Mouse (Mus musculus): ENCODE measurements around the gene Metap1. TPM values are rescaled to one million over a fixed set of nuclear protein-coding genes. Genes with fewer than 3 reads are reported as not detected.
A peak's percentile ranks its signal among the peaks of the same experiment; 100 is the strongest.
"Not testable (repeated sequence)": the region's sequence is repeated elsewhere in the genome, so short reads cannot be mapped to it uniquely, and the experiment has no call there.

Gene Metap1
- total RNA-seq, 2 experiments from 2014 or later = 43.5 to 44.8 TPM

DNA sequence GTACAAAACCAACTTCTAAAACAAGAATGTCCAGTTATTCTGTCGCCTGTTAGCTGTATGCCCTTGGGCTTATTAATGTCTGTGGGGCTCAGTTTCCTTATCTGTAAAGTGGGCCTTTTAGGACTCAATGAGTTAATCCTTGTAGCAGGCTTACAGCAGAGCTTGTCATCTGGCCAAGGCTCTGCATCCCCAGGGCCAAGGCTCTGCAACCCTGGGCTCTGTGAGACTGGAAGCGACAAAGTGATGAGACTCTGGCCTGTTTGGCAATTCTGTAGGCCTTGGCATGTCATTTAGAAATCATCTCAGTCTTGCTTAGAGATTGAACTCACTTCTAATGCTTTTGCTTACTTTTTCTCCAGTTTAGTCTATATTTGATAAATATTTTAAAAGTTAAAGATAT lies 20.3 kb upstream of the Metap1 start:
- DNase-seq = no peak
- intact Hi-C loops (cut with DNase I; ENCODE audit: low total_unique reads) = no loop called here

DNA sequence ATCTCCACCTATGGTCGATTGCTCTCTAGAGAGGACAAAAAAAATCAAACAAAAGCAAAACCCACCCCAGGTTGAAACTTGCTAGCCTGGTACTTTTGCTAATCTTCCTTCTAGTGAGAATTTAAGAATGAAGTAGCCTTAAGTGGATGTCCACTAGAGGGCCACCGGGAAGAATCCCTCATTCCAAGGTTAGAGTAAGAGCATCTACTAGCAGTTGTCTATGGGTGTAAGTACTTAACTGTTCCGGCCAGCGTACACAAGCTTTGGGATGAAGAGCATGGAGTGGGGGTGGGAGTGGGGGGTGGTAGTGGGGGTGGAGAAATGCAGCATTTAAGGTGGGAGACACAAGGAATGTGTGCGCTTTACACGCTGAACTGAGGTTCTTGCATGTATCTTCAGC lies 17.4 kb upstream of the Metap1 start:
- intact Hi-C loops (cut with DNase I; ENCODE audit: low total_unique reads) = no loop called here
- DNase-seq = peak; percentile 12

DNA sequence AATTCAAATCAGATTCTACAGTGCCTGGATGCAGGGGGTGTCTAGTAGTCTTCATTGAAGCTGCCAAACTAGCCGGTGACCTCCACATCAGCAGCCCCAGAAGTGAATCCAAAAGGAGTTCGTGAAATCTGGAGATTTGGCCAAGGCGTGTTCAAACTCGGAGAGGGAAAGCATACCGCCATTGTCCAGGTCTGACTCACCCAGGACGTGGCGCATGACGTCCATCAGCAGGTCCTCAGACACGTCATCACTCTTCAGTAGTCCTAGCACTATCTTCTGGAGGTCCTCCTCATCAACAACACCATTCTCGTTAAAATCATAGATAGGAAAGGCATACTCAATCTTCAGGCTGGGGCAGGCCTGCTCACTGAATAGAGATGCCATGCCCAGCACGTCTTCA lies 14.4 kb upstream of the Metap1 start:
- DNase-seq = no peak
- intact Hi-C loops (cut with DNase I; ENCODE audit: low total_unique reads) = no loop called here

DNA sequence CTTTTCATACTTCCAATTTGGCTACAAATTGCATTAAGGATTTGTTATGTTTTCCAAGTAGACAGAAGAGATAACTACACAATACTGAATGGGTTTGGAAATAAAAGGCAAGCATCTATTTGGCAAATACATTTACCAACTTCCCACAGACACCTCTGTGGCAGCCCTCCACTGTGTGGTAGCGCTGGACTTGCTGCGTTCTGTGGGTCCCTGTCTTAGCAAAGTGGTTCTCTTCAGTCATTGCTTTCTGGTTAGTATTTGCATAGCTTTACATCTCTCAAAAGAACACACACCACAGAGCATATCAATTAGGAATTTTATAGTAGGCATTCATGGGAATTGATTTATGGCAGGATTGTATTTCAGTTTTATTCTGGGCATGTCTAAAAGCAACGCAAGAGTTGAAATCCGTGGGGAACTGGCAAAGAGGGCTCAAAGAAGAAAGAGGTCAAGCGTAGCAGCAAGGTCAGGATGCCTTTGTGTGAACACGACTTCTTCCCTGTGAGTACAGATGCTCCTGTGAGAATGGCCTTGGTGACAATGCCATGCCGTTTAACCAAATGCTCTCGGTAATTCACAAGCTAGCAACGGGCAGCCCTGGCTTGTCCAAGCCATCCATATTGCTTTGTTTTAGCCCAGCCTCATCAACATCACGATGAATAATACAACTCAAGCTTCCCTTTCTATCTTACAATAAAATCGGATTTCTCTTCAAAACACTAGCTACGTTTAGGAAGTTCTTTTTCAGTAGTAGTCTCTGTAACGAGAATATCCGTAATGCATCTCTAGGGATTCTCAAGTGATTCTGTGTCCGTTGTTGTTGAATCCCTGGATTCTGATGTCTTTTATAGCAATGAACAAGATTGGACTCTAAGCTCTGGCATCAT lies 10.8 kb upstream of the Metap1 start:
- intact Hi-C loops (cut with DNase I; ENCODE audit: low total_unique reads) = no loop called here
- DNase-seq = no peak

DNA sequence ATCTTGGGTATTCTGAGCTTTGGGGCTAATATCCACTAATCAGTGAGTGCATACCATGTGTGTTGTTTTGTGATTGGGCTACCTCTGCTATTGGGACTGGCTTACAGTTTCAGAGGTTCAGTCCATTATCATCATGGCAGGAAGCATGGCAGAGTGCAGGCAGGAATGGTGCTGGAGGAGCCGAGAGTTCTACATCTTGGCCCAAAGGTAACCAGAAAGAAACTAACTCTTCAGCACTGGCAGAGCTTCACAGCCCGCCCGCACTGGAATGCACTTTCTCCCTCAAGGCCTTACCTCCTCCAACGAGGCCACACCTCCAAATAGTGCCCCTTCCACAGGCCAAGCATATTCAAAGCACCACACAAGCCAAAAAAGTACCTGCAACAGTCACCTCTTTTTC lies 9.4 kb upstream of the Metap1 start:
- intact Hi-C loops (cut with DNase I; ENCODE audit: low total_unique reads) = no loop called here
- no peak for DNase-seq

DNA sequence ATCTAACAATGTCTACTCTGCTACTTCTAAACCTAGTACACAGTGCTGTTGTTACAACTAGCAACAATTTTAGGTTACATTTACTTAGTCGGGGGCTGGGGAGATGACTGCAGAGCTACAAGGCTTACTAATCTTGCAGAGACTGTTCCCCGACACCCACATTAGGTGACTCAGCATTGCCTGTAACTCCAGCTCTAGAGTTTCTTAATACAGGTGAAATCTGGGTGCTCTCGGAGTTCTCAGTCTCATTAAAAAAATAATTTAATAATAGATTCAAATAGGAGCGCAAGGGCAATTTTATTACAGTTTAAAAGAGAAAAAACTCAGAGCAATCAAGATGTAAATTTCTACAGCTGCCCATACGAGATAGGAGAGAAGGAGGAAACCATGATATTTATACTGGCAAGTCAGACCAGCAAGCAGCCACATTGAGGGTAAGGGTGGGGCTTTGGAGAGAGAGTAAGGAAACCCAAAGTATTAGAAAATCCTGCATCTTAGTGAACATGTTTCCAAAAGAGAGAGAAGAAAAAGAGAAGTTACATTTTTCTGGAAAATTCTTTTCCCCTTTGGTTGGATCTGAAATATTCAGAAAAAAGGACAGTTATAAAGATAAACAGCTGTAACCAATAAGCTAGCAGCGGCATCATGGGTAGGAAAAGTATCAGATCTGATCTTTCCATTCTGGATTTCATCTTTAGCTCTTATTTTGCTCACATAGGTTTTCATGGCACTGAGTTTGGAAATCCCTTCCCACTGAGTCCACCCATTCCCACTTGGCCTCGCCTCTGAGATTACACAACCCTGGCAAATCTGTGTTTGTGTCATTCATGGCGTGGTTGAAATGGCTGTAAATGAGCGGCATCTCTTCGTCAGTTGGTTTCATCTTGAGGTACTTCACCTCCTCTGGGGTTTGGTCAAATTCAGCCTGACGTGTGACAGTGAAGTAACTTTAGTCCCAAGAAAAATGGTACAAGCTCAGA lies 6.1 kb upstream of the Metap1 start:
- intact Hi-C loops (cut with DNase I; ENCODE audit: low total_unique reads) = no loop called here
- no peak for DNase-seq

DNA sequence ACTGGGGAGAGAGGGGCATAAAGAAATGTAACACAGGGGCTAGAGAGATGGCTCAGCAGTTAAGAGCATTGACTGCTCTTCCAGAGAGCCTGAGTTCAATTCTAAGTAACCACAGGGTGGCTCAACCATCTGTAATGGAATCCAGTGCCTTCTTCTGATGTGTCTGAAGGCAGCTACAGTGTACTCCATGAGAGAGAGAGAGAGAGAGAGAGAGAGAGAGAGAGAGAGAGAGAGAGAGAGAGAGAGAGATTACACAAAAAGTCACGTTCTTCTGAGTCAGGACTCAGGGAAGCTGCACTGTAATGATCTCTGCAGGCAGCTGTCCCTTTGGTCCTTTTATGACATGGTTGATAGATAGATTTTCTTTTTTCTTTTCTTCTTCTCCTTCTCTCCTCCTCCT lies 5.2 kb upstream of the Metap1 start:
- intact Hi-C loops (cut with DNase I; ENCODE audit: low total_unique reads) = no loop called here
- no peak for DNase-seq

DNA sequence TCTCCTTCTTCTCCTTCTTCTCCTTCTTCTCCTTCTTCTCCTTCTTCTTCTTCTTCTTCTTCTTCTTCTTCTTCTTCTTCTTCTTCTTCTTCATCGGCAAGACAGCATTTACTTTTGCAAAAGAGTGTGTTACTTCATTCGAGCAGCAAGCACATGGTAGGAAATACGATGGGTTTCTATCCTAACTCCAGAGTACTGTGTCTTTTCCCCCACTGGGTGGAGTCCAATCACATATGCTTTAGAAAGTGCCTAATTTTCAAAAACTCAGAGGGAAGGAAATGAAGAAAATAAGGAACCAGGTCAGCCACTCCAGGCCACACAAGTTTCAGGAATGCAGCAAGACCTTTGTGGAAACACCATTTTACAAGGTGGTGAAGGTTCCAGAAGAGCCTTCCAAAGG lies 4.4 kb upstream of the Metap1 start:
- intact Hi-C loops (cut with DNase I; ENCODE audit: low total_unique reads) = no loop called here
- no peak for DNase-seq

DNA sequence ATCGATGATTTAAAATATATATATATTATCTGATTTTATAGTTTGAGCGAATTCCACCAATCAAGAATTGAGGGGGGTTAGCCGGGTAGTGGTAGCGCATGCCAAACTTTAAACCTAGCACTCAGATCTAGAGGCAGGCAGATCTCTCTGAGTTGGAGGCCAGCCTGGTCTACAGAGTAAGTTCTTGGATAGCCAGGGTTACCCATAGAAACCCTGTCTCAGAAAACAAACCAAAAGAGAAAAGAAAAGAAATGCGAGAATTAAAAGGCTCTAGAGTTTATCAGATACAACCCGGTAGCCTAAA lies 671 bp upstream of the Metap1 start:
- DNase-seq = no peak
- intact Hi-C loops (cut with DNase I; ENCODE audit: low total_unique reads) = no loop called here

DNA sequence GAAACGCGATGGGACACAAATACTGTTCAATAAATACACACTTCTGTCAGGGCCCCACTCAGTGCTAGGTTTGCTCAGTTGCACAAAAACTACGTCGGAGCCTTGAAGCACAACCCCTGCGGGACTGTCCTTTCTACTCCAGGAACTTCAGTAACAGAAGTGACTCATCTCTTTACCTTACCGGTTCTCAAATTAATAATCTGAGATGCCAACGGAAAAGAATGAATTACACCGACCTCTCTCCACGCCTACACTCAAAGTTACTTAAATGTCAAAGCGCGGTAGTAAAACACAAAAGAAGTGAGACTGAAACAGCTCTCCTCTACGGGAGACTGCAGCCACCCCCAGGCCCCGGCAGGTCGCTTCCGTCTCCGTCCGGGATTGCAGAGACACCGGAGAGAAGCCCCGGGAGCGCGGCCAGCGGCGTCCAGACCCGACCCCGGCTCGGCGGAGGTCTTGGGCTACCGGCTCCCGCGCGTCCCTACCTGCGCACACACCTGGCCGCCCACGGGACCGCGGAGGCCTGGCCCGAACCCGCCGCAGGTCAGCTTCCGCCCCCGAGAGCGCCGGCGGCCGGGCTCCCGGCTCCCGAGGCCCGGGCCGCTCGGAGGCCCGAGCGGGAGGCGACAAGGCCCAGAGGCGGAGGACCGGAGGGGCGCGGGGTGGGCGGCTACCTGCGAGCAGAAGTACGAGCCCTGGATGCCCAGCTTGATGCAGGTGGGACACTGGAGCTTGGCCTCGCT lies 560 bp downstream of the Metap1 start:
- peak; percentile 48 for DNase-seq
- intact Hi-C loops (cut with DNase I; ENCODE audit: low total_unique reads) = no loop called here

DNA sequence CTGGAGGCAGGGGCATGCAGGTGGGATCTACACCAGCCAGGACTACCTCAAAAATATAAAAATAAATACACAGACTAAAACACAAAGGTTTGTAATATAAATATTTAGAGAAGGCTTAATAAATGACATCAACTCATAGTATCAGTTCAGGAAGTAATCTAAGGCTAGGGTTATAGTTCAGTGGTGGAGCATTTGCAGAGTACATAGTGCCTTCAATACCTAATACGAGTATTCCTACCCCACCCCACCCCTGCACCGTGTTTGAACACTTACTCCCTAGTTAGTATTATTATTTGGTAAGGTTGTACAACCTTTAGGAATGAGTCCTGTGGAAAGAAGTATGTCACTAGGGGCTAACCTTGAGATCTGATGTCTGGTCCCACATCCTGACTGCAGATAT lies 6.1 kb downstream of the Metap1 start:
- intact Hi-C loops (cut with DNase I; ENCODE audit: low total_unique reads) = no loop called here

DNA sequence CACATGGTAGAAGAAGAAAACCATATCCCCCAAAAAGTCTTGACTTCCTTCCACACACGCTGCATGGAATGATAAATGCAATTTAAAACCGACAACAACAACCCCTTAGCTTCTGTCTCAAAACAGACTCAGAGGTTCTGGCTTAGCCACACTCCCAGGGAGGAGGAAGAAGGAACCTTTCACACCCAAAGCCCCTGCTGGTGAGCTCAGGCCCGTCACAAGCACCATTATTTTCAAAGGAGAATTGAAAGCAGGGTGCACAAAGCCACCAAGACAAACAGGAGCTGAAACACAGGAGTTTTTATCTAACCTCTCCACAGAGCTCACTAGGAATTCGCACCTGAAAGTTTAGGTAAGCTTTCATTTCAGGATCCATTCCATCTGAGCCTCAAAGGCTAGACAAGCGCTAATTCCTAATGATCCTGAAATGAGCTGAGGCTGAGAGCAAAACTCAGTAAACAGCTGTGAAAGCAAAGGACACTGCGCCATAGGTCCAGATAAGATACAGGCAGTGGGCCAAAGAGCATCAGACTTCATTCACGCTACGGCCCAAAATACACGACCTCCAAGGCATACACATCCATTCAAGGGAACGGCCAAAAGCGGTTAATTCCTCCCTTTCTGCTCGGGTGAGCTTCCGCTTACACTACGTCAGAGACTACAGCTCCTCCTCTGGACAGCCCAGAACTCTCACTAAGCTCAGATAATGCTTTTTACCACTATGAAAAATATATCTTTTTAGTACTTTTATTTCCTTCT lies 7.6 kb downstream of the Metap1 start:
- no peak for DNase-seq
- intact Hi-C loops (cut with DNase I; ENCODE audit: low total_unique reads) = no loop called here

More for the DNA sequence above, 6.1 kb downstream of the Metap1 start:
- no peak for DNase-seq

DNA sequence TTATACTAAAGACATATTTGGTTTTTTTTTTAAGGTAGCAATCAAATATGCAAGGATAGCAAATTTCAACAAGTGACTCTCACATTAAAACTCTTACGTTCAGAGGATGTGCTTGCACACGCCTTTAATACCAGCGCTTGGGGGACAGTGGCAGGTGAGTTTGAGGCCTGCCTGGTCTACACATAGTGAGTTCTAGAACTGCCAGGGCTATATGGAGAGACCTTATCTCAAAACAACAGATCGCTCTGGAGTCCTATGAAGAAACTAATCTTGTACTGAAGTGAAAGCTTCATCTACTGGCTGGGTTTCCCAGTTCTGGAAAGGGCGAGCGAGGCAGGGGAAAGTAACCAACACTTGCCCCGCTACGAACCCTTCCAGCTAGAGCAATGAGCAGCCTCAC lies 9.8 kb downstream of the Metap1 start:
- no peak for DNase-seq
- intact Hi-C loops (cut with DNase I; ENCODE audit: low total_unique reads) = no loop called here

DNA sequence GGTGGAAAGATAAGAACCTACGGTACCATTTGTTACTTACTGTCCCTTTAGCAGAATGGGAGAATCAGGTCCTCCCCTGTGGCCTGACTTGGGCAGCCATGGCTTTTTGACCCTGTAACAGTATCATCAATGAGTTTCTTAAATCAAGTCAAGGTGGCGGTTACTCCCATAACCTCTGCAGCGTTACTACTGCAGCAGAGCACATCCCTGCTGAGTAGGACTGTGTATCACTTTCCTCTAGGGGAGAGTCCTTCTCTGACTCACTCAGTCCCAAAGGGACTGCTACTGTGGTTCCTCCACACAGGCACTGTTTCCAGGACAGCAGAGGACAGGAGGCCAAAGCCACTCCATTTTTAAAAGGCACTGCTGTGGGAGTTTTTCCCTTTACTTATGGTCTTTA lies 18.2 kb downstream of the Metap1 start:
- intact Hi-C loops (cut with DNase I; ENCODE audit: low total_unique reads) = no loop called here
- DNase-seq = no peak

DNA sequence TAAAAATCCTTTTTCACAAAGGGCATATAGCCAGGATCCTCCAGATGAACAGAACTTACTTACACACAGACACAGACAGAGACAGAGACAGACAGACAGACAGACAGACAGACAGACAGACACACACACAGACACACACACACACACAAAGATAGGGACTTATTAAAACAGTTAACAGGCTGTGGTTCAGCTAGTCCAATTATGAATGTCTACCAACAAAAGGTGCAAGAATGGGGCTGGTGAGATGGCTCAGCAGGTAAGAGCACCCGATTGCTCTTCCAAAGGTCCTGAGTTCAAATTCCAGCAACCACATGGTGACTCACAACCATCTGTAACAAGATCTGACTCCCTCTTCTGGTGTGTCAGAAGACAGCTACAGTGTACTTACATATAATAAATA lies 22.7 kb downstream of the Metap1 start:
- DNase-seq; intact Hi-C loops (cut with DNase I; ENCODE audit: low total_unique reads): not testable (repeated sequence)

DNA sequence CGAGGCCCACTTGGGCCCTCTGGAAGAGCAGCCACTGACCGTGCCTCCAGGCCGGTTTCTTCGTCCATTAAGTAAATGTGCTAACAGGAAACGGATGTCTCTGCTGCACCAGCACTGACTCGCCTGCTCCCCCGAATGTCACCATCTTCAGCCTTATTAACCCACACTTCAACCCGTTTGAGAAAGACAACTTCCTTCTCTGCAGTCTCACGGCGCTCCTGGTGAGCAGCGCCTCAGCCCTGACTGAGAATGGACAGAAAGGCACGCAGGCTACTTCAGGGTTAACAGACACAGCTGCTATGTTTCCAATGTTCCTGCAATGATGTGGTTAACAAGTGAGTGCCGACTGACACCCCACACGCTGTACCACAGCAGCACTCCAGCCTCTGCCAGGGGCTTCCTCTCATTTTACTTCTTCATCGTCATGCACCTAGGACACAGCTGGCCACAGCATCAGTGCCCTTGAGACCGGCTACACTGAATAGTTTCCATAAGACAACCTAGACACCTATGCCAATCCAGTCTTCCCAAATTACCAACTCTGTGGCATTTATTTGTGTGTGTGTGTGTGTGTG lies 24.7 kb downstream of the Metap1 start:
- no peak for DNase-seq
- intact Hi-C loops (cut with DNase I; ENCODE audit: low total_unique reads) = no loop called here

DNA sequence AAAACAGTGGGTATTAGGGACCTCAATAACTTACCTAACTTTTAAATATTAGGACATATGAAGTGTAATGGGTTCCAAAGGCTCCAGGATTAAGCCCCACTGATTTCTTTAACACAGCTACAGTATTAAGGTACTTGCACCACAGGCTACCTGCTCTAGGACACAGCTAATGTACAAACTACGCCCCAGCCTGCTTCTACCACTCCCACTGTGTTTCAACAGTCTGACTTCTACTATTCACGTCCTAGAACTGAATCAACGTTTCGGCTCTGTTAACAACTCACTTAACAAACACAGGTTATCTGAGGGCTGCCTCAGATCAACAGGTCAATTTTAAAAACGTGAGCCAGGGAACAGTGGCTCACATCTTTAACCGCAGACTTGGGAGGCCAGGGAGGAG lies 25.5 kb downstream of the Metap1 start:
- intact Hi-C loops (cut with DNase I; ENCODE audit: low total_unique reads) = no loop called here
- no peak for DNase-seq

DNA sequence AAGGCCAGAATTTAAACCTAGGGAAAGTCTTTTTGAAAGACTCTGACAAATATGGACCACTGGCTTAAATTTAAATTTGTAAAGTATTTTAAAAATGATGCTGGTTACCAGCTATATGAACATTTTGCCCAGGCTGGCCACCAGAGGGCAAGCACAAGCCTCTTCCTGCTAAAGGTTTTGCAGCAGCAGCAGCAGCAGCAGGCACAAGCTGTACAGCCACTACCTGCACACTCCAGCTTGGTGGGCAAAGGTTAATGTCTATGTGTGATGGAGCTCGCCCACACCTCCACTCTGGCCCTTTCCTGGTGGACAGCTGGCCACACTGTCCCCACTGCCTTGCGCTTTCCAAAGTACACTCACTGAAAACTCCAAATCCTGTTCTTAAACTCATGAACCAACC lies 26.2 kb downstream of the Metap1 start:
- intact Hi-C loops (cut with DNase I; ENCODE audit: low total_unique reads) = no loop called here
- DNase-seq = no peak

DNA sequence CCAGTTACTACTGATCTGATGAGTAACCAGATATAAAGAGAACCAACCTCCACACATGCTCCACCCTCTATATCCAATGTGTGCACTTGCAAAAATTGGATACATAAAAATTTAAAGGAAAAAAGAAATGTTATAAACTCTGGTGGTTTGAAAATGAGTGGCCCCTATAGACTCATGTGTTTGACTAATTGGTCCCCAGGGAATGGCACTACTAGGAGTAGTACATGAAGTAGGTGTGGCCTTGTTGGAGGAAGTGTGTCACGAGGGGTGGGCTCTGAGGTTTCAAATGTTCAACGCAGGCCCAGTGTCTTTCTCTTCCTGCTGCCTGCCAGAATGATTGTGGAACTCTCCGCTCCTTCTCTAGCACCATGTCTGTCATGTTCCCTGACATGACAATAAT lies 27.5 kb downstream of the Metap1 start:
- intact Hi-C loops (cut with DNase I; ENCODE audit: low total_unique reads) = no loop called here
- DNase-seq = no peak
